Mouse (Mus musculus) ES-E14 (cell line): ENCODE results near the gene Kcnd3.

Source experiments
- CHD2 ChIP-seq: IDR thresholded peaks from 2 replicates; pipeline ENCODE4 v1.6.1; 2014; ENCODE audit warnings: mild to moderate bottlenecking, low read depth, low read length, inconsistent platforms
- HCFC1 ChIP-seq: IDR thresholded peaks from 2 replicates; pipeline ENCODE4 v1.6.1; 2012; ENCODE audit warnings: low read length, inconsistent platforms, borderline replicate concordance; ENCODE audit not compliant: insufficient read depth
- MAFK ChIP-seq: IDR thresholded peaks from 2 replicates; pipeline ENCODE4 v1.6.1; 2014; ENCODE audit warnings: mild to moderate bottlenecking, low read depth, low read length, inconsistent platforms; ENCODE audit not compliant: insufficient read depth
- ZC3H11A ChIP-seq: IDR thresholded peaks from 2 replicates; pipeline ENCODE4 v1.6.1; 2012; ENCODE audit warnings: low read depth, mild to moderate bottlenecking, inconsistent platforms, low read length, borderline replicate concordance
- ZNF384 ChIP-seq: IDR thresholded peaks from 2 replicates; pipeline ENCODE4 v1.6.1; 2012; ENCODE audit warnings: low read depth, low read length, inconsistent platforms

DNA sequence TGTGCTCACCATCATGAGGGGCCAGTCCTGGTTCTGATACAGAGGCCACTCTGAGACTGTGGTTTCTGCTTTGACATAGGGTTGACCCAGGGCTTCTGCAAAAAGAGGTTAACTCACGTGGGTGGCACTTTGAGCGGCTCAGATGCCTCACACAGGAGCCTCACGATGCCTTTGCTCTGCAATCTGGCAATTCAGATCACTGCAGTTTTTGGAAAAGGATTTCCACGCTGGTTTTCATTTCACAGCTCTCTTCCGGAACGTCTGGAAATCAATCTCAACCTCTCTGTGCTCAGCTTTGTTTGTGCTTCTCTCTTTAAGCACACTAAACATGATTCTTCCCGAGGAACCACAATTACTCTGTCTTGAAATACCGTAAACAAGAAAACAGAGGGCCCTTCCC lies 14.4 kb downstream of the Kcnd3 start:
- TF ChIP-seq MAFK: no peak
- no peak for TF ChIP-seq HCFC1
- TF ChIP-seq ZNF384: no peak
- no peak for TF ChIP-seq ZC3H11A
- no peak for TF ChIP-seq CHD2
